Mouse (Mus musculus) erythroblast, adult 5-6 weeks (primary cell): ENCODE measurements around the gene Dnaja1. TPM values are rescaled to one million over a fixed set of nuclear protein-coding genes. Genes with fewer than 3 reads are reported as not detected.

ENCODE experiments used
- ATAC-seq: replicated peaks from 2 replicates; pipeline ENCODE4 v1.8.0; 2016; ENCODE audit warnings: moderate number of reproducible peaks, mild to moderate bottlenecking, moderate TSS enrichment, inconsistent platforms; ENCODE audit not compliant: poor library complexity, low FRiP score, severe bottlenecking
- total RNA-seq, 2 experiments: library from RNA; stranded (forward) in 1 of 2; stranded (reverse) in 1 of 2; fragments of 150-400 nt in 1 of 2; fragments of 200-764, 138-1000 nt in 1 of 2; gene quantifications; 2 replicates each; pipeline versions ENCODE4 v1.2.3 to v1.2.4; 2015 to 2017; ENCODE audit warnings: low replicate concordance in 2 of 2

The Dnaja1 gene
- total RNA-seq, 2 experiments from 2014 or later: 36.1 to 78.4 TPM

DNA sequence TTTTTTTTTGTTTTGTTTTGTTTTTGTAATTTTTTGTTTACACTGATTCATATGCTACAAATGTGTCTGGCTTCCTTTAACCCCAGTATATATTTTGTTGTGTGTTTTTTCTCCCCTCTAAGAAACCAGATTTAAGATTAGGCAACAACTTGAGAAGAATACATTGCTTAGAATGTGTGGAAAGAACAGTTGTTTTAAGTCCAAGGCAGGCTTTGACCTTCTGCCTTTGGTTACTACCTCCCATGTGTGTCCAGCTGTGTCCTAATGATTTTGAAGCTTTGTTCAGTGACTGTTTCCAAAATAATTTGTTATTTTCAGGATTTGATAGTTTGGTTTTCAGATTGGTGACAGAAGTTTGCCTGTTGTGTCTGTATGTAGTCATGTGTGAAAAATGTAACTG lies 9.3 kb downstream of the Dnaja1 start:
- ATAC-seq: no peak

DNA sequence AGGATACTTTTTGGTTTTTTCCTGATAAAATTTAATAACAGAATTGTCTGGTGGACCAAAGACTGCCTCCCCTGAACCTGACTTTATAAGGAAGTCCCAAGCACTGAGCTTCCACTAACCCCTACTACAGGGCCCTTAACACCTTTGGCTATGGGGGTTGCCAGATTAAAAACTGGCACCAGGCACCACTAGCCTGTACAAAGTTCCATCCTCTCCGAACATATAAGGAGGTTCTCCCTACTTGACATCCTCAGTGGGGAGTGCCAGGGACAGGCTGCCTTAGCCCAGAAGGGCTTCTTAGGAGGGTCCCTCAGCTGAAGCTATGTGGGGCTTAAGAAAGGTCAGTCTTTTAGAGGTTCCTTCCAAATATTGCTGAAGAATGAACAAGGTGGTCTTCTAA lies 13.4 kb downstream of the Dnaja1 start:
- ATAC-seq: no peak

DNA sequence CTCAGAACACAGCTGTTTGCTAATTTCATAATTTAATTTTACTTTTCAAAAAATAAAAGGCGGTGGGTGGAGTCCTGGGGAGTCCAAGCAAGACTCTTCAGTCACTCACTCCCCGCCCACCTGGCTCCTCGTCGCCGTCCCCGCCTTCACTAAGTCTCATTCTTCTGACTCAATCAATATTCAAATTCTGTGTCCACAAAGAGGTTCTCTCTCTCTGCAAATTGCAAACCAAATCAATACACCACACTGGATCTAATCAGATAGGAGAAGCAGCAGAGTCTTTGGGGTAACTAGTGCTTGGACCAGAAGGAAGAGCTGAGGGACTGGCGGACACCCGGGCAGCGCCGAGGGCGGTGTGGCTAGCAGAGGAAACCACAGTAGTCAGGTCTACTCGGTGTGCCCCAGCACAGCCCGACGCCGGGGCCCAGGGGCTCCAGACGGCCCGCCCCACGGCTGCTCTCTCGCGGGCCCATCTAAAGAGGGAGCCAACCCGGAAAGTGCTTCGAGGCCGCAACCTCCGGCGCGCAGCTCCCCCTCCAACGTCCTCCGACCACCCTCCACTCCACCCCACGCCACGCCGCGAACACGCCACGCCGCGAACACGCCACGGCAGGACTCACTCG lies 35.3 kb downstream of the Dnaja1 start:
- peak; percentile 66 for ATAC-seq

DNA sequence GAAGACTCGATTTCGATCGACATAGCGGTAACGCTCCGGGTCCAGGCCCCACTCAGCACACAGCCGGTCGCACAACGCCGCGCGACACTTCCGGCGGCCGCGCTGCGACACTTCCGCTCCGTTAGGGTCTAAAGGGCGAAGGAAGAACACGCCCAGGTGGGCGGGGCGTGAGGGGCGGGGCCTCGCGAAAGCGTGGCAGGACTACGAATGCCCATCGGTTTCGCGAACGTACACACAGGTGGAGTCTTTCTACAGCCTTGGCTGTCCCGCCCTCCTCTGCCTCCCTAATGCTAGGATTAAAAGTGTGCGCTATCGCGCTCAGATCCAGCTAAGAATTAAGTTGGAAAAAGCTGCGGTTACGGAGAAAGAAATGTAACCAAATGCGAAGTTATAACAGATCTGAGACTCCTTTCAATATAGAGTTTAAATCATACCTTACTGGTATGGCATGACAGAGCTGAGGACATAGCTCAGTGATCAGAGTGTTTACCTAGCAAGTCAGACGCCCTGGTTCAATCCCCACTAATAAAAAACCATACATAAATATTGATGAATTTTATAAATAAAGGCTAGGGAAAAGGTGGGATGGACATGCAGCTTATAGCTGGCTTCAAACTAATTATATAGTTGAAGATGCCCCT lies 36.0 kb downstream of the Dnaja1 start, which contains the start of gene Smu1:
Smu1 (minus strand) TSS at position 144 of the 641 bp plus-strand sequence.
- ATAC-seq: peak; percentile 98

DNA sequence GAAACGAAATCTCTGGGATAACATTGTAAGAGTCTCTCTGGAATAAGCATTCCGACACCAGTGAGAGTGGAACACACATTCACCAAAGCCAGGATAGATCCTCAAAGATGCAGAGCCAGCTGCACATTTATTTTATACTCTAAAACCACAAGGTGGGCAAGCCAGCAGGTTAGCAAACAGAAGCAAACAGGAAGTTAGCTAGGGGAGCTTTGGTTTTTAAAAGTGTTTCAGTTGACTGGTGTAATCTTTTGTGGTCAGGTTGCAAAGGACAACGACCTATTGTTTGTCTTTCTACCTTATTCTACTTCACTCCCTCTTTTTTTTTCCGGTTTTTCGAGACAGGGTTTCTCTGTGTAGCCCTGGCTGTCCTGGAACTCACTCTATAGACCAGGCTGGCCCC lies 37.9 kb downstream of the Dnaja1 start:
- ATAC-seq: no peak

DNA sequence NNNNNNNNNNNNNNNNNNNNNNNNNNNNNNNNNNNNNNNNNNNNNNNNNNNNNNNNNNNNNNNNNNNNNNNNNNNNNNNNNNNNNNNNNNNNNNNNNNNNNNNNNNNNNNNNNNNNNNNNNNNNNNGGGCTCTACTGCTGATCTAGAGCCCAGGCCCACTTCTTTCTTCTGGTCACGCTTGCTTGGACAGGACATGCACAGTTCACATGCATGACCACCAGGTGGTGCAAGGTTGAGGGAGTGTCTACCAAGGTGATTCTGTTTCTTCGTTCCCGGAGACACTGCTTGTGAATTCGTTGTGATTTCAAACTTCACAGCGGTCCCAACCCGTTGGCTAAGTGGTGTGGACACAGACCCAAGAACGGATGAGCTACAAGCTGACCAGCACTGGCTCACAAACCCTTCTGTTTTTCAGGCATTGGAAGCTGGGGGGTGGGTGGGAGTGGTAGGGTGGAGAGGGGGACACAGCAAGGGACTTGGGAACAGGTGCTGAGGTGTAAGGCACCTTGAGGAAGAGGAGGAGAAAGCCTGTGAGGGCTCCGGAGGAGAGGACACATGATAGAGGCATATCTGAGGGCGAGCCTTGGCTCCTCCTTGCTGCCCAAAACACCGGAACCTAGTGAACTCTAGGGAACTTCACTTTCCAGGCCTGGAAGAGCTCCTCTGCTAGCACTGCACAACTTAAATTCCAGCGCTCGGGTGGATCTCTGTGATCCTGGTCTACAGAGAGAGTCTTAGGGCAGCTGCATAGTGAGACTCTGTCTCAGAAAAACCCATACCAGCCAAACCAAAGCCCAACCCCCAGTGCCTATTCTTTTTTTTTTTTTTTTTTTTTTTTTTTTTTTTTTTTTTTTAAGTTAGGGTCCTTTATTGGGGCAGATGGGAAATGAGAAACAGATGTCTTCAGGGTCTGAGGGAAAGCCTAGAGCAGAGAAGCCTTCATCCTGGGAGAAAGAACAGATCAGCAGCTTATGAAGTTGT lies 52.6 kb downstream of the Dnaja1 start:
- ATAC-seq: peak; percentile 80

GRCm38 (mm10) chr4:40776416-40776815 lies 54.5 kb downstream of the Dnaja1 start:
- ATAC-seq: no peak

GRCm38 (mm10) chr4:40777116-40777515 lies 55.2 kb downstream of the Dnaja1 start:
- ATAC-seq: no peak

DNA sequence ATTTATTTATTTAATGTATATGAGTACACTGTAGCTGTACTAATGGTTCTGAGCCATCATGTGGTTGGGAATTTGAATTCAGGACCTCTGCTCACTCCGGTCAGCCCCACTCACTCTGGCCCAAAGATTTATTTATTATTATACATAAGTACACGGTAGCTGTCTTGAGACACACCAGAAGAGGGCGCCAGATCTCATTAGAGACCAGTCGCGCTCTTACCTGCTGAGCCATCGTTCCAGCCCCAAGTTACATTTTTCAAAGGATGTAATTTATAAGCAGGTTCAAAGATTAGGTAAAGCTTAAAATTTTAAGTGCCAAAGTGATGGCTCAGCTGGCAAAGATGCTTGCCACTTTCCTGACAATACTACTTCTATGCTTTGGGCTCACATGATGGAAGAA lies 56.7 kb downstream of the Dnaja1 start:
- ATAC-seq: no peak

DNA sequence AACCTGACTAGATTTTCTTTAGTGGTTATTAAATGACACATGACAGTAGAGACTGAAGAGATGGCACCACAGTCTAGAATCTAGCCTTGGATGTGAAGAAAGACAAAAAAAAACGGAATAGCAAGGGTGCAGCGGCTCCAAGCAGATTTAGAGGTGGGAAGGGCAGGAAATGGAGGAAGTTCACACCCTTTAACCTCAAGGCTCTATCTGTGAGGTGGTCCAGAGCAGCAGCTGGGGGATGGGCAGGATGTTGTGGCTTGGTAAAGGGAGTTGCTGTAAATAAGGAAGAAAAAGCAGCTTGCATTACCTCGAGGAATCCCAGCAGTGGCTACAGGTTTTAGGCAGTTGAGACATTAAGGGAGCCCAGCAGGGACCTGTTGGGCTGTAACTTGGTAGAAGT lies 59.2 kb downstream of the Dnaja1 start:
- ATAC-seq: no peak

- ATAC-seq: no peak
Observed at GRCm38 (mm10) chr4:40781797-40782495, 60.0 kb downstream of the Dnaja1 start.

DNA sequence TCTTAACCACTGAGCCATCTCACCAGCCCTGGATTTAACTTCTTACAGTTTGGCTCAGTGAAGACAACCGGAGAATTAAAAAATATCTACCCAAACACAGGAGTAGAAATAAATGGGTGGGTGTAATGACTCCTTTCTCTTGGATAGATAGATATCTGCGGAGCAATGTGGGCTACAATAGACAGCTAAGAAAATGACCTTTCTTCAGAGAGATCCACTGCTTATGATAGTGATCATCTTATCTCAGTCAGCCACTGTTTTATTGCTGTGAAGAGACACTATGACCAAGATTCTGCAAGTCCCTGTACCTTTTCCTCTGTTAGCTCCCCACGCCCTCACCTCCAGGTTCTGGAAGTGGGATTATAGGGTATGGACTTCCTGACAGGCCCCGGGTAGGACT lies 61.1 kb downstream of the Dnaja1 start:
- no peak for ATAC-seq

GRCm38 (mm10) chr4:40784556-40785169 lies 62.7 kb downstream of the Dnaja1 start:
- no peak for ATAC-seq

GRCm38 (mm10) chr4:40785620-40786166 lies 63.7 kb downstream of the Dnaja1 start:
- peak; percentile 61 for ATAC-seq

DNA sequence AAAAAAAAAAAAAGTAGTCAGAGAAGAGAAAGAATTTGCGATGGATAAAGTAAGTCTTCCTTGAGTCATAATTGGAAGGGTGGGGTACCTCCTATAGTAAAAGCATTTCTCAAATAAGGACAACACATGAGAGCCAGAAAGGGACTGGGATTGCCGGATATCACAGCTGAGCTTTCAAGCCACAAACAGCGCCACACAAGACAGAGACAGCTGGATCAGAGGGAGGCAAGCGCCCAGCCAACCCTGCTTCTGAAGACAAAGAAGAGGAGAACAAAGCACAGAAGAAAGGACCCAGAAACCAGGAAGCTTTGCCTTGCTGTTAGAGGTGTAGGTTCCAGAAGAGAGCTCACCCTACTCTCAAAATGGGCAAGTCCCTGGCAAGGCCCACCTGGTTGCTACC lies 64.6 kb downstream of the Dnaja1 start:
- ATAC-seq: no peak
